Mouse (Mus musculus) embryo, embryonic 11 days (tissue): Measurements from ENCODE around the gene Me1.

Experiments used
- DNase-seq: peaks from one replicate; pipeline ENCODE4 v3.0.0-alpha.2; 2015

Gene Me1

DNA sequence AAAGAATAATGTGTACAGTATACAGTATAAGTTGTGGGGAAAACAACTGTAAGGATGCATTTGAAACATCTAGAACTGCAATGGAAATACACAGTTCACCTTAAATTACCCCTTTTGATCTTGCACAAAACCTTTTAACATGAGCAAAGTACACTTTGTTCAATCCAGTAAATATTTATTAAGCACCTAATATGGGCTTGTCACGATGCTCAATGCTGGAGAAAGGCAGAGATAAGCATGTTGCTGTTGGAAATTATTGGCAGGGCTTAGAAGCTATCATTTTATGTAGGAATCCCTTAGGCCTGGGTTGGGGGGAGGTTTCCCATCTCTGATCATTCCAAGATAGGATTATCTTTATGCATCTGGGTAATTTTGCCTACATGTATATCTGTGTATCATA is 11.7 kb upstream of the Me1 start:
- DNase-seq = no peak

- no peak for DNase-seq
Measured at GRCm38 (mm10) chr9:86701844-86702243, 6.1 kb upstream of the Me1 start.

DNA sequence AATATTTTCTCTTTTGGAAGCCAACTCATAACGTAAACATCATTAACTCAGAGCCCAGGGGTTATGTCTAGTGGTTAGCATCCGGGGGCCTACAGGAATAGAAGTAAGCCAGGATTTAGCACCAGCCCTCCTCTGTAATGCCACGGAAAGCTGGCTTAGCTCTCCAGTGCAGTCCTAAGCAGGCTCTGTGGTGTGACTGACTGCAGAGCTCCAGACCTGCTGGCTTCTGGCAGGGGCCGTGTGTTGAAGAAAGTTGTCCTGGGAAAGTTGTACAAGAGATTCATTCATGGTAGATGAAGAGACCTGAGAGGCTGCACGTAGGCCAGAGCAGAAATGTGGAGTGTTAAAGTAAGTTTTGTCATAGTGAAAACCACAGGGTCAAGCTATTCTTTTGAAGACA is 5.5 kb upstream of the Me1 start:
- DNase-seq = no peak

GRCm38 (mm10) chr9:86695199-86695817 is 445 bp downstream of the Me1 start:
- peak; percentile 53 for DNase-seq

GRCm38 (mm10) chr9:86694644-86695043 is 1.1 kb downstream of the Me1 start:
- no peak for DNase-seq

- no peak for DNase-seq
Measured at GRCm38 (mm10) chr9:86693935-86694334, 1.8 kb downstream of the Me1 start.

DNA sequence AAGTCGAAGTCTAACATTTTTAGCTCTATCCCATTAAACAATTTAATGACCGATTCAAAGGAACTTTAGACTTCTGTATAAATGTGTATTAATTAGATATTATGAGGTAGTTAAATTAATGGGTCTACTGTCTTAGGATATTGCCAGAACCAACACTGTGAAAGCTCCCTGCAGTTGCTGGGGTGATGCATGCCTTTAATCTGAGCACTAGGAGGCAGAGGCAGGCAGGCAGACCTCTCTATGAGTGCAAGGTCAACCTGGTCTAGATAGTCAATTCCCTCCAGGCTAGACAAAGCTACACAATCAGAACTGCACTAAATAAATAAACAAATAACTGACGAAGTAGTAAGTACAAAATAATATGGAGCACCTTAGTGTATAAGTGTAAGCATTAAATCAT is 3.1 kb downstream of the Me1 start:
- no peak for DNase-seq

DNA sequence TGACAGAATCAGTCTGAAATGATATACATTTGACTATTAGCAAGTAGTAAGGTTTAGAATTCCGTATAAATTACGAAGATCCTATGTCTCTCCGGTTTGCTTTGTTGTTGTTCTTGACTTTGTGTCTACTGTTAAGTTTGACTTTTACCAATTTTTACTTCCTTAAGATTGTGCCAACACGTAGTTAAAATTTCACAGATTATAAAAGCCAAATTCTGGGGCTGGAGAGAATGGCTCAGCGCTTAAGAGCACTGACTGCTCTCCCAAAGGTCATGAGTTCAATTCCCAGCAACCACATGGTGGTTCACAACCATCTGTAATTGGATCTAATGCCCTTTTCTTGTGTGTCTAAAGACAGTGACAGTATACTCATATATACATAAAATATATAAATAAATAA is 3.5 kb downstream of the Me1 start:
- DNase-seq = no peak

DNA sequence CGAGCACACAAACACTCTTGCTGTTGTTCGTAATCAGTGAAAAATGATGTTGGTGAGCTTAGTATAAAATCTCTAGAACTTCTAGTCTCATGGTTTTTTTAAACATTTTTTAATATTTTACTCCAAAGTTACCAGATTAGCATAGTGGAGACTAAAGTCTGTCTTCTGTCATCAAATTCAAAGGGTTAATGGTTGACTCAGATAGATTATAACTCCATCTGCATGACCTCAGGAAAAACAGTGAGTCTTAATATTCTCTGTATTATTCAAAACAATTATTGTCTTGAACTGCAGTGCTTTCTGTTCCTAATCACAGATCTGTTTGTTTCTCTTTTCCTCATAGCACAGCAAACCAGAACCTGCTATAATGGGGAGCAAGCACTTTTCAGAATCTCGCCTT is 4.7 kb downstream of the Me1 start:
- DNase-seq = no peak

GRCm38 (mm10) chr9:86683713-86684209 is 12.0 kb downstream of the Me1 start:
- peak; percentile 38 for DNase-seq

DNA sequence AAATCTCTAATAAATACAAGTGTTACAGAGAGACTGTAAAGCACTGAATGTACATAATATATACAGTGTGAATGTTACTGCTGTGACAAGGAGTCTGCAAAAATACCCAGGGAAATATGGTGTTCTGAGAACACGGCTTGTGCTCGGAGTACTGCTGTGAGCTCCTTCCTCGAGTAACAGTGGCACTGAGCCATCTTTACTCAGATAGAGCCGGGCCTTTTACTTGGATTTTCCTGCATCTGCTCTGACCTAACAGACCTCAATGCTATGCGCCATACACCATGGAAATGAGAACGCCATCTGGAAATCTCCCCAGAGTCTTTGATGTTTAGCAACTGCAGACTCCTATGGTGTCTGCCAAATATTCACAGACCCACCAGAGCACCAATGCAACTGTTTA is 12.9 kb downstream of the Me1 start:
- DNase-seq = no peak

GRCm38 (mm10) chr9:86682278-86682677 is 13.5 kb downstream of the Me1 start:
- DNase-seq = no peak

DNA sequence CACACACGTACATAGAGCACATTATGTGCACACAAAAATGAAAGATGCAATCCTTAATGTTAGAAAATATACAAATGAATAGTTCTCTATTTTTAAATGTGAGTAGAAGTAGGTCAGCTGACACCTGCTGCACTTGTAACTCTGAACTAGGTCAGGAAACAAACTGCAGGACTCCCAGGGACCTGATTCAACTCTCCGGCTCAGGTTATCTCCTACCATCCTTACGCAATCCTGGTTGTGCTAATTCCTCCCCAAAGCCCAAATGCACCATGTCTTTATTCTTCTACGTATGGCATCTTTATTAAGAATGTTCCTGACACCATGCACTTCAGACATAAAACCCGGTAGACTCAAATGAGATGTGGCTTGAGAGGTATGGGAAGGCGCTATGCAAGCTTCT is 15.3 kb downstream of the Me1 start:
- DNase-seq = no peak

GRCm38 (mm10) chr9:86679843-86680417 is 15.8 kb downstream of the Me1 start:
- DNase-seq = no peak

DNA sequence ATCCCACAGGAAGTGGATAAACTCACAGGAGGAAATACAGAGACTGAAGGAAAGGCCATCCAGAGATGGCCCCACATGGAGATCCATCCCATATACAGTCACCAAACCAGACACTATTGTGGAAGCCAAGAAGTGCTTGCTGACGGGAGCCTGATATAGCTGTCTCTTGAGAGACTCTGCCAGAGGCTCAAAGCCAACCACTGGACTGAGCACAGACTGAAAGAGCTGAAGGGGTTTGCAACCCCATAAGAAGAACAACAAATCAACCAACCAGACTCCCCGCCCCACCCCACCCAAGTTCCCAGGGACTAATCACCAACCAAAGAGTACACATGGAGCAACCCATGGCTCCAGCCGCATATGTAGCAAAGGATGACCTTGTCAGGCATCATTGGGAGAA is 19.5 kb downstream of the Me1 start:
- DNase-seq = no peak

GRCm38 (mm10) chr9:86675426-86675825 is 20.3 kb downstream of the Me1 start:
- DNase-seq = no peak

DNA sequence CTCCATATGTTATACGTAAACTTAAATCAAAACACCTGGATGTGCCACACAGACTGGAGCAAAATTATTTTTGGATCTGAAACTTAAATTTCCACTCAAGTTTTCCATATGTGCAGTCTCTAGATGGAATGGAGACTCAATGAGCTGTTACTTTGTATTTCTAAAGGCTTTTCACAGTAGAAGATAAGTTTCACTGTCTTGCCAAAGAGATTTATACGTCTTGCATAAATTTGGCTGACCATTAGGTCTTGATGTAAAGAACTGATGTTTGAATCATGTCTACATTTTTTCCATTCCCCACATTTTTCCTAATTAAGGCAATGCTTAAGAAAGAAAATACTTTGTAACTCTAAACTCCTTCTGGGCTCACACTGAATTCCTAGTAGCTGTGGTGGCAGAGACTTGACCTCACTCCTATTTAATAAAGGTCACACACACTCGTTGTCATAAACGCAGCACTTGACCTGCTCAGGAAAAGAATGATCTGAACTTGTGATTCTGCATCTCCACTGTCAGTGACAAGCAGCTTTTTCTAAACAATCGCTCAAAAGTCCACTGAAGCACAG is 22.8 kb downstream of the Me1 start:
- no peak for DNase-seq

- DNase-seq = no peak
Measured at GRCm38 (mm10) chr9:86668590-86669252, 27.0 kb downstream of the Me1 start.

DNA sequence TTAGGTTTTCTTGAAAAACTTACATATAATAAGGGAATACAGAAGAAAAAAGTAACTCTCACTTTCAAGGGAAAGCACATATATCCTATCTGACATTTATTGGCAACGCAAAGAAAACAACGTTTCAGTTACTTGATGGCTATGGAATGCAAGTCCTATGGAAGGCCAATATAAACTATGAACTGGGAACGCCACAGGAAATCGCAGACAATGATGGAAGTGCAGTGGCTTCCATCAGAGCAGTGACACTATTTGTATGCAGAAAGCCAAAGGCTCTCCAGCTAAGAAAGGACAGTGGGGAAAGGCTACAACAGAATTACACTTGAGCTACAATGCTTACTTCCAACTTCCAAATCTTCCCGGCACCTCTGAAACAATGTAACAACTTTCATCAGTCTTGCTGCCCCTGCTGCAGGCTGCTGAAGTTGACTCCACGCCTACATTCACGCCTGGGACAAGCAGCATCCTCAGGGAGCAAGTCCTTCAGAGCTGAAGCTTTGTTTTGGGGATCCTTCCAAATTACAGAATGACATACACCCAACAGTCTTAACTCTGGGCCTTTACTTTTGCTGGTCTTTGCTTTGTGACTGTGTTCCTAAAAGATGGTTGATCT is 28.5 kb downstream of the Me1 start:
- no peak for DNase-seq

- peak; percentile 17 for DNase-seq
Measured at GRCm38 (mm10) chr9:86661679-86662078, 34.1 kb downstream of the Me1 start.

GRCm38 (mm10) chr9:86661266-86661665 is 34.5 kb downstream of the Me1 start:
- DNase-seq = no peak

DNA sequence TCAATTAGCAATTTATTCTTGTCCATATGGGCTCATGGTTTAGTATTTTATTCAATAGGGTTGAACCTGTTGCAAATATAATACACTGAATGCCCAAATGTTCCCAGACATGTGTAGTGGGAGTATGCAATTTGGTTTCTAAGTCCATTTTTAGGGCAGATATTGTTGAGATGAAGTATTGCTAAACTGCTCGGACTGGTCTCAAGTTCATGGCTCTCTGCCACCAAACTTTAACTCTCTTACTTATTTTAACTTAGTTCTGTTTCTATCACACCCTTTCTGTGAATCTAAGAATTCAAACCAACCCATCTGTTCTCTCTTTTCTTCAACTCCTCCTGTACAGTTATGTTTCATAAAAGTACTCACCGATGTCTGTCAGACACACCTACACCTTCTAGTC is 35.4 kb downstream of the Me1 start:
- DNase-seq = no peak

- peak; percentile 40 for DNase-seq
Measured at GRCm38 (mm10) chr9:86658347-86658746, 37.4 kb downstream of the Me1 start.

DNA sequence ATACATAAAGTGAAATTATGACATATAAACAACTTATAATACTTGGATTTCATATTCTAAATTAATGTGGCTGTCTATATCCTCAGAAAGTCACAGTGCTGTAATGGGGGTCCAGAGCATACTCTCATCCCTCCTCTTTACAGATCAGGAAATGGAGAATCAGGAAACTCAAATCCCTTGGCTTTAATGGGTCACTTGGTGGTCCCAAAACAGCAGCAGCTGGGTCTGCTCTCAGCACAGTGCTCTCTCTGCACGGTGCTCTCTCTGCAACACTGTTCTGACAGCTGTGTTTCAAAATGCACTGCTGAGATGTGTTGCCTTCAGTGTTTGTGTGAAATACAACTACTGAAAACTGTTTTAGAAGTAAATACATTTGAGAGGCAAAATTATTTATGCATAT is 43.6 kb downstream of the Me1 start:
- DNase-seq = no peak
